Mouse (Mus musculus) testis, postnatal 14 days (tissue): Measurements from ENCODE around the gene Rnf43.
A peak's percentile ranks its signal among the peaks of the same experiment; 100 is the strongest.

Experiments
- DNase-seq: peaks from one replicate; pipeline ENCODE4 v3.0.0; 2021; ENCODE audit warnings: low spot score

The Rnf43 gene

GRCm38 (mm10) chr11:87677756-87678155 lies 15.2 kb downstream of the Rnf43 start:
- DNase-seq: no peak

GRCm38 (mm10) chr11:87678545-87678944 lies 16.0 kb downstream of the Rnf43 start:
- no peak for DNase-seq

GRCm38 (mm10) chr11:87678976-87679375 lies 16.5 kb downstream of the Rnf43 start:
- no peak for DNase-seq

- no peak for DNase-seq
Observed at GRCm38 (mm10) chr11:87680786-87681185, 18.3 kb downstream of the Rnf43 start.

- no peak for DNase-seq
Observed at GRCm38 (mm10) chr11:87682096-87682495, 19.6 kb downstream of the Rnf43 start.

GRCm38 (mm10) chr11:87682838-87683571 lies 20.5 kb downstream of the Rnf43 start:
- no peak for DNase-seq

- no peak for DNase-seq
Observed at GRCm38 (mm10) chr11:87686407-87686806, 23.9 kb downstream of the Rnf43 start.

GRCm38 (mm10) chr11:87687246-87688225 lies 25.0 kb downstream of the Rnf43 start:
- no peak for DNase-seq

- no peak for DNase-seq
Observed at GRCm38 (mm10) chr11:87688478-87689203, 26.1 kb downstream of the Rnf43 start.

- peak; percentile 50 for DNase-seq
Observed at GRCm38 (mm10) chr11:87689402-87689808, 26.9 kb downstream of the Rnf43 start.

- DNase-seq: no peak
Observed at GRCm38 (mm10) chr11:87690054-87690740, 27.7 kb downstream of the Rnf43 start.

- DNase-seq: no peak
Observed at GRCm38 (mm10) chr11:87697131-87697682, 34.7 kb downstream of the Rnf43 start.

GRCm38 (mm10) chr11:87698126-87698525 lies 35.6 kb downstream of the Rnf43 start:
- DNase-seq: no peak

- no peak for DNase-seq
Observed at GRCm38 (mm10) chr11:87701108-87701507, 38.6 kb downstream of the Rnf43 start.

GRCm38 (mm10) chr11:87701877-87702620 lies 39.5 kb downstream of the Rnf43 start:
- DNase-seq: no peak

GRCm38 (mm10) chr11:87703654-87704053 lies 41.1 kb downstream of the Rnf43 start:
- no peak for DNase-seq

GRCm38 (mm10) chr11:87704289-87704688 lies 41.8 kb downstream of the Rnf43 start:
- DNase-seq: no peak

- no peak for DNase-seq
Observed at GRCm38 (mm10) chr11:87707570-87707969, 45.0 kb downstream of the Rnf43 start.

GRCm38 (mm10) chr11:87708979-87709378 lies 46.5 kb downstream of the Rnf43 start:
- DNase-seq: no peak

GRCm38 (mm10) chr11:87709513-87710261 lies 47.2 kb downstream of the Rnf43 start:
- peak; percentile 48 for DNase-seq
